Mouse (Mus musculus) macrophage (primary cell): ENCODE data around the gene Ttll12. TPM values are rescaled to one million over a fixed set of nuclear protein-coding genes. Genes with fewer than 3 reads are reported as not detected.
A peak's percentile ranks its signal among the peaks of the same experiment; 100 is the strongest.

Source experiments
- H3K27ac ChIP-seq: fragments of 350-480 bp; formaldehyde crosslinking; 2 replicates; pipeline ENCODE4 v1.9.0; 2021
- H3K36me3 ChIP-seq: fragments of 350-480 bp; formaldehyde crosslinking; 2 replicates; pipeline ENCODE4 v1.9.0; 2021; ENCODE audit errors: inconsistent target
- H3K4me3 ChIP-seq: fragments of 350-480 bp; formaldehyde crosslinking; 2 replicates; pipeline ENCODE4 v1.9.0; 2021; ENCODE audit errors: inconsistent target
- H3K79me2 ChIP-seq: fragments of 350-480 bp; formaldehyde crosslinking; 2 replicates; pipeline ENCODE4 v1.9.0; 2021; ENCODE audit errors: inconsistent target
- WGBS: methylation state at CpG from one replicate; pipeline ENCODE4 v1.1.7; 2026; ENCODE audit warnings: inconsistent platforms; ENCODE audit not compliant: missing documents; 5-methylcytosine and 5-hydroxymethylcytosine counted together
- polyA plus RNA-seq: library from polyadenylated mRNA; stranded (reverse); fragments of 250-400 nt; gene quantifications from 3 replicates; pipeline ENCODE4 v1.2.4, GENCODE M21; 2018; ENCODE audit warnings: inconsistent platforms

Ttll12 gene
- polyA plus RNA-seq, 1 experiment from 2014 or later = 8.8 TPM

GRCm38 (mm10) chr15:83530688-83531087 lies 64.3 kb downstream of the Ttll12 start:
- H3K27ac ChIP-seq = no peak overlapping the region
- H3K79me2 ChIP-seq = no peaks in the 10 kb centered on the region
- no peak overlapping the region for H3K4me3 ChIP-seq
- WGBS = 89% methylated on average over 6 of the region's 6 CpGs
- no peaks in the 10 kb centered on the region for H3K36me3 ChIP-seq

- no peaks in the 10 kb centered on the region for H3K79me2 ChIP-seq
- 34% methylated on average over 9 of the region's 9 CpGs for WGBS
- H3K27ac ChIP-seq = no peak overlapping the region
- H3K4me3 ChIP-seq = no peak overlapping the region
- H3K36me3 ChIP-seq = no peaks in the 10 kb centered on the region
These were observed 64.7 kb downstream of the Ttll12 start for GRCm38 (mm10) chr15:83530233-83530632.

- no peaks in the 10 kb centered on the region for H3K36me3 ChIP-seq
- H3K27ac ChIP-seq = no peak overlapping the region
- H3K4me3 ChIP-seq = no peak overlapping the region
- no peaks in the 10 kb centered on the region for H3K79me2 ChIP-seq
- WGBS = 90% methylated on average over 5 of the region's 5 CpGs
These were observed 65.2 kb downstream of the Ttll12 start for GRCm38 (mm10) chr15:83529765-83530164.

- H3K79me2 ChIP-seq = no peaks in the 10 kb centered on the region
- H3K27ac ChIP-seq = no peak overlapping the region
- no peaks in the 10 kb centered on the region for H3K36me3 ChIP-seq
- no peak overlapping the region for H3K4me3 ChIP-seq
- 83% methylated on average over 4 of the region's 4 CpGs for WGBS
These were observed 66.1 kb downstream of the Ttll12 start for GRCm38 (mm10) chr15:83528892-83529291.

GRCm38 (mm10) chr15:83527747-83528146 lies 67.2 kb downstream of the Ttll12 start:
- no peaks in the 10 kb centered on the region for H3K79me2 ChIP-seq
- WGBS = 100% methylated on average over 2 of the region's 2 CpGs
- H3K27ac ChIP-seq = no peak overlapping the region
- no peak overlapping the region for H3K4me3 ChIP-seq
- H3K36me3 ChIP-seq = no peaks in the 10 kb centered on the region

- no peaks in the 10 kb centered on the region for H3K79me2 ChIP-seq
- no peak overlapping the region for H3K27ac ChIP-seq
- 6% methylated on average over 26 of the region's 26 CpGs for WGBS
- H3K36me3 ChIP-seq = no peaks in the 10 kb centered on the region
- peak overlapping the region; percentile 7; the same call in 1 of the 2 replicates for H3K4me3 ChIP-seq
These were observed 67.9 kb downstream of the Ttll12 start for GRCm38 (mm10) chr15:83527092-83527437.

GRCm38 (mm10) chr15:83526424-83527091 lies 68.4 kb downstream of the Ttll12 start, which contains the start of gene Bik:
TSS of gene Bik (plus strand) at chr15:83526862.
- no peaks in the 10 kb centered on the region for H3K79me2 ChIP-seq
- peak within 1 kb of the TSS; percentile 7; the same call in 1 of the 2 replicates for H3K4me3 ChIP-seq
- H3K27ac ChIP-seq = no peak within 1 kb of the TSS
- no peaks in the 10 kb centered on the region for H3K36me3 ChIP-seq
- WGBS = 2% methylated on average over 45 of the region's 45 CpGs

Other genes starting within 250 kb of the Ttll12 start
- gene Arfgap3, start 244.9 kb downstream of the Ttll12 start, polyA plus RNA-seq = 19.4 to 26.7 TPM (median 26.3 TPM) in 3 replicates
- 58.4 to 158 TPM (median 89.0 TPM) in 3 replicates for gene Pacsin2, start 130.6 kb downstream of the Ttll12 start, polyA plus RNA-seq
- 8.8 to 12.7 TPM (median 12.1 TPM) in 3 replicates for gene Ttll1, start 84.3 kb downstream of the Ttll12 start, polyA plus RNA-seq
- 0.35 to 0.51 TPM in 2 of 3 replicates, not detected in the other for gene Bik, start 68.3 kb downstream of the Ttll12 start, polyA plus RNA-seq
- gene Tspo, start 31.6 kb downstream of the Ttll12 start, polyA plus RNA-seq = 37.4 to 252 TPM (median 187 TPM) in 3 replicates
- gene Mcat, start 31.4 kb downstream of the Ttll12 start, polyA plus RNA-seq = 6.9 to 13.0 TPM (median 12.2 TPM) in 3 replicates
- not detected in 3 replicates for gene Scube1, start 129.9 kb upstream of the Ttll12 start, polyA plus RNA-seq
- not detected in 3 replicates for gene Mpped1, start 184.3 kb upstream of the Ttll12 start, polyA plus RNA-seq